Mouse (Mus musculus) forebrain, embryonic 15.5 days (tissue): ENCODE data around the gene Bsn. TPM values are rescaled to one million over a fixed set of nuclear protein-coding genes. Genes with fewer than 3 reads are reported as not detected.

Source experiments
- ATAC-seq: fragments of 200-750 bp; cut with Nextera tagmentation; replicated peaks from 2 replicates; pipeline ENCODE4 v1.8.0; 2017; ENCODE audit warnings: mild to moderate bottlenecking, moderate TSS enrichment, moderate library complexity
- H3K27ac ChIP-seq: fragments of 300-500 bp; sonication (generic); replicated peaks from 2 replicates; pipeline ENCODE4 v1.5.1; 2015; ENCODE audit warnings: mild to moderate bottlenecking, inconsistent platforms
- H3K27me3 ChIP-seq: fragments of 300-500 bp; sonication (generic); 2 replicates; pipeline ENCODE4 v1.6.1; 2015; ENCODE audit warnings: inconsistent platforms
- H3K36me3 ChIP-seq: fragments of 300-500 bp; sonication (generic); 2 replicates; pipeline ENCODE4 v1.6.1; 2015; ENCODE audit warnings: mild to moderate bottlenecking, inconsistent platforms
- H3K4me1 ChIP-seq: fragments of 300-500 bp; sonication (generic); 2 replicates; pipeline ENCODE4 v1.6.1; 2015; ENCODE audit warnings: inconsistent platforms
- H3K4me2 ChIP-seq: fragments of 300-500 bp; sonication (generic); replicated peaks from 2 replicates; pipeline ENCODE4 v1.6.1; 2015; ENCODE audit warnings: mild to moderate bottlenecking, inconsistent platforms
- H3K4me3 ChIP-seq: fragments of 300-500 bp; sonication (generic); 2 replicates; pipeline ENCODE4 v1.5.1; 2015; ENCODE audit warnings: mild to moderate bottlenecking, inconsistent platforms
- H3K9ac ChIP-seq: fragments of 300-500 bp; sonication (generic); replicated peaks from 2 replicates; pipeline ENCODE4 v1.6.1; 2015; ENCODE audit warnings: mild to moderate bottlenecking, inconsistent platforms
- H3K9me3 ChIP-seq: fragments of 300-500 bp; sonication (generic); 2 replicates; pipeline ENCODE4 v1.6.1; 2016; ENCODE audit warnings: inconsistent platforms
- WGBS: fragments of 180-500 bp; shearing (Covaris S2); methylation state at CpG from one replicate; pipeline ENCODE4 v1.1.7; 2015; ENCODE audit warnings: mixed read lengths; 5-methylcytosine and 5-hydroxymethylcytosine counted together
- polyA plus RNA-seq: library from polyadenylated mRNA; unstranded; fragments of >200 nt; fragmentation: Nextera tagmentation; extraction: Ambion mirVana; gene quantifications from 2 replicates; pipeline ENCODE4 v1.2.1, GENCODE M21; 2015

Gene Bsn
- polyA plus RNA-seq = 7.3 and 7.9 TPM in 2 replicates

GRCm38 (mm10) chr9:108189787-108190679, at the start of gene Bsn:
Gene Bsn (minus strand): TSS chr9:108190384.
- H3K4me1 ChIP-seq = peaks cover 30% of the 10 kb centered on the region
- ATAC-seq = peak; percentile 88
- under 1% methylated on average over 90 of the region's 91 CpGs for WGBS

GRCm38 (mm10) chr9:108239951-108240350, 49.8 kb upstream of the Bsn start:
- 71% methylated on average over 5 of the region's 5 CpGs for WGBS
- 0 out of 2 replicates have a peak, but pooled peaks cover 3% of the 10 kb centered on the region for H3K36me3 ChIP-seq
- H3K4me1 ChIP-seq = peaks cover 3% of the 10 kb centered on the region; the same call in 1 of the 2 replicates
- no peak overlapping the region for H3K9ac ChIP-seq
- ATAC-seq = no peak
- no peaks in the 10 kb centered on the region for H3K27me3 ChIP-seq
- no peaks in the 10 kb centered on the region for H3K9me3 ChIP-seq
- H3K27ac ChIP-seq = no peak overlapping the region
- no peak overlapping the region for H3K4me3 ChIP-seq
- H3K4me2 ChIP-seq = no peak overlapping the region

More at GRCm38 (mm10) chr9:108189787-108190679, at the start of gene Bsn:
- Histone ChIP-seq H3K27ac (peak within 1 kb of the TSS; percentile 79), H3K27me3 (no peaks in the 10 kb centered on the region), H3K4me2 (peak within 1 kb of the TSS; percentile 69), H3K9me3 (no peaks in the 10 kb centered on the region), H3K36me3 (peaks cover 2% of the 10 kb centered on the region; the same call in 1 of the 2 replicates), H3K4me3 (peak within 1 kb of the TSS; percentile 87), H3K9ac (peak within 1 kb of the TSS; percentile 89)

- no peak for ATAC-seq
- 90% methylated on average over 3 of the region's 3 CpGs for WGBS
- Histone ChIP-seq H3K9me3 (no peaks in the 10 kb centered on the region), H3K4me2 (no peak overlapping the region), H3K27ac (no peak overlapping the region), H3K4me3 (no peak overlapping the region), H3K4me1 (peaks cover 4% of the 10 kb centered on the region; the same call in 1 of the 2 replicates), H3K27me3 (no peaks in the 10 kb centered on the region), H3K9ac (no peak overlapping the region), H3K36me3 (0 out of 2 replicates have a peak, but pooled peaks cover 5% of the 10 kb centered on the region)
Measured at GRCm38 (mm10) chr9:108238831-108239230, 48.6 kb upstream of the Bsn start.

- Histone ChIP-seq H3K4me1 (peaks cover 4% of the 10 kb centered on the region; the same call in 1 of the 2 replicates), H3K27me3 (no peaks in the 10 kb centered on the region), H3K4me2 (no peak overlapping the region), H3K36me3 (0 out of 2 replicates have a peak, but pooled peaks cover 5% of the 10 kb centered on the region), H3K9ac (no peak overlapping the region), H3K4me3 (no peak overlapping the region), H3K9me3 (no peaks in the 10 kb centered on the region), H3K27ac (no peak overlapping the region)
- no peak for ATAC-seq
- 83% methylated on average over 2 of the region's 2 CpGs for WGBS
Measured at GRCm38 (mm10) chr9:108238402-108238801, 48.2 kb upstream of the Bsn start.

- 84% methylated on average over 2 of the region's 2 CpGs for WGBS
- no peak overlapping the region for H3K4me2 ChIP-seq
Measured at GRCm38 (mm10) chr9:108234682-108235081, 44.5 kb upstream of the Bsn start.

GRCm38 (mm10) chr9:108232908-108233307, 42.7 kb upstream of the Bsn start:
- Histone ChIP-seq H3K27ac (no peak overlapping the region), H3K9ac (no peak overlapping the region), H3K4me3 (no peak overlapping the region), H3K27me3 (no peaks in the 10 kb centered on the region), H3K9me3 (no peaks in the 10 kb centered on the region), H3K36me3 (0 out of 2 replicates have a peak, but pooled peaks cover 8% of the 10 kb centered on the region), H3K4me2 (no peak overlapping the region), H3K4me1 (peaks cover 4% of the 10 kb centered on the region; the same call in 1 of the 2 replicates)
- 96% methylated on average over 2 of the region's 2 CpGs for WGBS
- ATAC-seq = no peak

More at GRCm38 (mm10) chr9:108234682-108235081, 44.5 kb upstream of the Bsn start:
- Histone ChIP-seq H3K36me3 (0 out of 2 replicates have a peak, but pooled peaks cover 5% of the 10 kb centered on the region), H3K4me1 (peaks cover 4% of the 10 kb centered on the region; the same call in 1 of the 2 replicates), H3K27me3 (no peaks in the 10 kb centered on the region), H3K9me3 (no peaks in the 10 kb centered on the region), H3K27ac (no peak overlapping the region), H3K9ac (no peak overlapping the region), H3K4me3 (no peak overlapping the region)
- ATAC-seq = no peak

- no peak overlapping the region for H3K9ac ChIP-seq
- no peaks in the 10 kb centered on the region for H3K9me3 ChIP-seq
- no peak overlapping the region for H3K4me3 ChIP-seq
- H3K36me3 ChIP-seq = 0 out of 2 replicates have a peak, but pooled peaks cover 3% of the 10 kb centered on the region
- H3K4me2 ChIP-seq = no peak overlapping the region
- no peak for ATAC-seq
- H3K27me3 ChIP-seq = no peaks in the 10 kb centered on the region
- H3K27ac ChIP-seq = no peak overlapping the region
- H3K4me1 ChIP-seq = no peaks in the 10 kb centered on the region
- 75% methylated on average over 2 of the region's 2 CpGs for WGBS
Measured at GRCm38 (mm10) chr9:108227911-108228649, 37.9 kb upstream of the Bsn start.

GRCm38 (mm10) chr9:108225166-108225565, 35.0 kb upstream of the Bsn start:
- H3K4me3 ChIP-seq = no peak overlapping the region
- WGBS = 87% methylated on average over 2 of the region's 2 CpGs
- no peak overlapping the region for H3K9ac ChIP-seq
- H3K4me2 ChIP-seq = no peak overlapping the region
- no peaks in the 10 kb centered on the region for H3K9me3 ChIP-seq
- no peaks in the 10 kb centered on the region for H3K4me1 ChIP-seq
- no peak overlapping the region for H3K27ac ChIP-seq
- H3K36me3 ChIP-seq = 0 out of 2 replicates have a peak, but pooled peaks cover 3% of the 10 kb centered on the region
- no peak for ATAC-seq
- H3K27me3 ChIP-seq = no peaks in the 10 kb centered on the region

- Histone ChIP-seq H3K4me1 (no peaks in the 10 kb centered on the region), H3K4me2 (no peak overlapping the region), H3K27me3 (no peaks in the 10 kb centered on the region), H3K4me3 (no peak overlapping the region), H3K9me3 (no peaks in the 10 kb centered on the region), H3K9ac (no peak overlapping the region), H3K36me3 (0 out of 2 replicates have a peak, but pooled peaks cover 3% of the 10 kb centered on the region), H3K27ac (no peak overlapping the region)
- 83% methylated on average over 1 of the region's 1 CpGs for WGBS
- no peak for ATAC-seq
Measured at GRCm38 (mm10) chr9:108223633-108224032, 33.4 kb upstream of the Bsn start.

- H3K27ac ChIP-seq = no peak overlapping the region
- no peak overlapping the region for H3K4me2 ChIP-seq
- peaks cover 10% of the 10 kb centered on the region; the same call in 1 of the 2 replicates for H3K36me3 ChIP-seq
- H3K9ac ChIP-seq = no peak overlapping the region
- 94% methylated on average over 3 of the region's 3 CpGs for WGBS
- no peaks in the 10 kb centered on the region for H3K27me3 ChIP-seq
- H3K4me1 ChIP-seq = no peaks in the 10 kb centered on the region
- no peak overlapping the region for H3K4me3 ChIP-seq
- ATAC-seq = no peak
- no peaks in the 10 kb centered on the region for H3K9me3 ChIP-seq
Measured at GRCm38 (mm10) chr9:108221566-108221965, 31.4 kb upstream of the Bsn start.

- 100% methylated on average over 1 of the region's 1 CpGs for WGBS
- Histone ChIP-seq H3K4me1 (no peaks in the 10 kb centered on the region), H3K27me3 (no peaks in the 10 kb centered on the region), H3K9ac (no peak overlapping the region), H3K36me3 (peaks cover 10% of the 10 kb centered on the region; the same call in 1 of the 2 replicates), H3K27ac (no peak overlapping the region), H3K9me3 (no peaks in the 10 kb centered on the region), H3K4me2 (no peak overlapping the region), H3K4me3 (no peak overlapping the region)
- ATAC-seq = no peak
Measured at GRCm38 (mm10) chr9:108220380-108220774, 30.2 kb upstream of the Bsn start.
